ENCODE assay signal across 21 mouse cellular contexts in the genomic region with DNA sequence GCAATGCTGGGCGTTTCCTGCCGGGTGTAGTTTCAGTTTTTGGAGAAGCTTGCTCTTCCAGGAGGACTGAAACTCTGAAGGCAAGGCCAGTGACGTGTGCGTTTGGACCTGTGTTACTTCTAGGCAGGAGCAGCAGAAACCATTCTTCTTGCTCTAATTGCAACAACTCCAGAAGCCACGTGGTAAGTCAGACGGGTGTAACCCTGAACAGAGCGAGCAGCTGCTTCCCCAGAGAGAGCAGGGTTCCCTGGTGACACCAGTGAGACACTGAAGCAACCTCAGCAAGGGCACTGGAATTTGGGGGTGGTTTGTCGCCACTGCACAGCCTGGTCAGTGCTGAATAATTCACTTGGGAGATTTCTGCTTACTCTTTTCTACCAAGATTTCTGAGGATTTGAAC.
DNase-seq lines count a peak whose midpoint lies in the region; ATAC-seq and TF ChIP-seq lines count a peak whose summit lies in the region.
"Had no signal": no experiment of that assay in that cellular context is flagged by ENCODE, and none has a peak within 500 bp of the region (broad histone marks: within the 10 kb centered on the region; RNA-seq: fewer than 3 reads in every experiment).

No protein-coding gene starts in this region.

- dilution Hi-C loops in CH12.LX (cut with MboI; ENCODE audit: extremely low pct_ligation_motif_present, extremely low pct_unique_long_range_greater_than_20kb, low sequenced_read_pairs), result no loop called here

- peaks cover 3 to 12% of the 10 kb centered on the region in 2 experiments; a peak in 2 of 4 replicates for H3K4me1 ChIP-seq in CH12.LX (ENCODE audit: control insufficient read depth in 1 of 2, insufficient read depth in 2 of 2)
- H3K4me1 ChIP-seq in megakaryocyte, embryonic 14.5 days, result peaks cover 18% of the 10 kb centered on the region
- peaks cover 2% of the 10 kb centered on the region; the same call in 1 of the 2 replicates for H3K4me1 ChIP-seq in cerebellum, adult 2 months (ENCODE audit: control insufficient read depth, insufficient read depth, low read length)
- no peaks in the 10 kb centered on the region for H3K4me1 ChIP-seq in intestine, postnatal 0 days (replicated peaks; ENCODE audit: control insufficient read depth, insufficient read depth, low read length)

- no peak overlapping the region for H3K4me3 ChIP-seq in CH12.LX (replicated peaks in 1 of 3; ENCODE audit: low read depth in 2 of 3, low read length in 2 of 3, poor library complexity in 1 of 3)
- H3K4me3 ChIP-seq in megakaryocyte, embryonic 14.5 days (replicated peaks), result peak overlapping the region; percentile 85
- no peak overlapping the region for H3K4me3 ChIP-seq in cerebellum, adult 2 months (replicated peaks; ENCODE audit: insufficient read depth, low read depth, low read length)
- H3K4me3 ChIP-seq in intestine, postnatal 0 days (ENCODE audit: low read depth, low read length), result no peak overlapping the region
- H3K4me3 ChIP-seq: forebrain, embryonic 10.5 days; hindbrain, embryonic 10.5 days had no signal

- DNase-seq in heart, adult 18-20 months, result peak; percentile 30 to 43
- no peak for DNase-seq in heart, adult 8-10 months (ENCODE audit: low spot score)
- peak; percentile 16 for DNase-seq in 416B (ENCODE audit: low read depth)
- DNase-seq in CH12.LX (ENCODE audit: extremely low read depth), result no peak
- DNase-seq in cerebellum, adult 2 months, result no peak
- DNase-seq: cerebellum, adult 18-20 months; cerebellum, postnatal 36 days; gastrocnemius, postnatal 10 days; kidney, adult 11 months; kidney, postnatal 10 days; left cerebral cortex, postnatal 4 days; liver; lung, postnatal 10 days; right cerebral cortex, postnatal 4 days had no signal

- no peak for ATAC-seq in intestine, postnatal 0 days
- ATAC-seq: hindbrain, postnatal 0 days had no signal

- no peak for TF ChIP-seq EP300 in CH12.LX (IDR thresholded peaks at IDR 0.05; ENCODE audit: low read length)

- WGBS in cerebellum, adult 2 months, result 65% methylated on average over 8 of the region's 8 CpGs
- WGBS in intestine, postnatal 0 days, result 49% methylated on average over 8 of the region's 8 CpGs

- no peak for TF ChIP-seq POLR2A in CH12.LX (IDR thresholded peaks at IDR 0.05; ENCODE audit: low read depth, low read length)
- no peak for TF ChIP-seq POLR2A in cerebellum, adult 2 months (IDR thresholded peaks at IDR 0.05; ENCODE audit: borderline replicate concordance, insufficient read depth, low read length)

- no peaks in the 10 kb centered on the region for H3K79me2 ChIP-seq in CH12.LX (replicated peaks; ENCODE audit: control insufficient read depth, extremely low read depth, insufficient read depth, poor library complexity, severe bottlenecking)

- H3K9ac ChIP-seq in CH12.LX (ENCODE audit: insufficient read depth, low read depth), result no peak overlapping the region
- H3K9ac ChIP-seq in intestine, postnatal 0 days (ENCODE audit: low read depth, low read length), result no peak overlapping the region

- in situ Hi-C loops in CH12.LX (cut with MboI; ENCODE audit: low pct_ligation_motif_present, low pct_unique_long_range_greater_than_20kb, low sequenced_read_pairs), result no loop called here

- TF ChIP-seq CTCF in CH12.LX (conservative IDR thresholded peaks at IDR 0.05 in 1 of 2, IDR thresholded peaks at IDR 0.05 in 1 of 2; ENCODE audit: low read depth in 2 of 2, low read length in 2 of 2), result no peak
- no peak for TF ChIP-seq CTCF in cerebellum, adult 2 months (IDR thresholded peaks at IDR 0.05; ENCODE audit: borderline replicate concordance, insufficient read depth, low read depth, low read length)
- TF ChIP-seq CTCF in intestine, postnatal 0 days (IDR thresholded peaks at IDR 0.05; ENCODE audit: low read depth), result no peak

- H3K27ac ChIP-seq in CH12.LX (ENCODE audit: insufficient read depth, low read depth), result no peak overlapping the region
- no peak overlapping the region for H3K27ac ChIP-seq in cerebellum, adult 2 months (ENCODE audit: insufficient read depth, low read length)
- H3K27ac ChIP-seq in intestine, postnatal 0 days (ENCODE audit: low read depth, low read length), result no peak overlapping the region
- H3K27ac ChIP-seq: forebrain, embryonic 10.5 days; hindbrain, embryonic 10.5 days; hindbrain, postnatal 0 days; stomach, postnatal 0 days had no signal

- TF ChIP-seq RAD21 in CH12.LX (IDR thresholded peaks at IDR 0.05; ENCODE audit: low read depth, low read length), result no peak

- peaks cover 0 to 3% of the 10 kb centered on the region in 2 experiments for H3K36me3 ChIP-seq in CH12.LX (replicated peaks in 1 of 2; ENCODE audit: control insufficient read depth in 1 of 2, insufficient read depth in 1 of 2, low read length in 1 of 2)
- peaks cover 2% of the 10 kb centered on the region for H3K36me3 ChIP-seq in megakaryocyte, embryonic 14.5 days (replicated peaks; ENCODE audit: low read length)
- no peaks in the 10 kb centered on the region for H3K36me3 ChIP-seq in intestine, postnatal 0 days (ENCODE audit: control insufficient read depth, insufficient read depth)
- H3K36me3 ChIP-seq: forebrain, embryonic 10.5 days; hindbrain, embryonic 10.5 days had no signal

- peaks cover 10% of the 10 kb centered on the region for H3K9me3 ChIP-seq in CH12.LX (replicated peaks; ENCODE audit: low read length)
- H3K9me3 ChIP-seq in megakaryocyte, embryonic 14.5 days, result peaks cover 25% of the 10 kb centered on the region
- H3K9me3 ChIP-seq in intestine, postnatal 0 days (ENCODE audit: control insufficient read depth), result no peaks in the 10 kb centered on the region

- H3K4me2 ChIP-seq in CH12.LX (ENCODE audit: insufficient read depth, low read depth, poor library complexity, severe bottlenecking), result peak overlapping the region; percentile 34
- no peak overlapping the region for H3K4me2 ChIP-seq in intestine, postnatal 0 days (replicated peaks; ENCODE audit: low read depth)
- H3K4me2 ChIP-seq: midbrain, embryonic 11.5 days had no signal

- no peaks in the 10 kb centered on the region for H3K27me3 ChIP-seq in CH12.LX (replicated peaks)
- peaks cover 27% of the 10 kb centered on the region for H3K27me3 ChIP-seq in megakaryocyte, embryonic 14.5 days (replicated peaks)
- H3K27me3 ChIP-seq in cerebellum, adult 2 months (ENCODE audit: control insufficient read depth, insufficient read depth, low read length), result no peaks in the 10 kb centered on the region
- peaks cover 23% of the 10 kb centered on the region for H3K27me3 ChIP-seq in intestine, postnatal 0 days (replicated peaks; ENCODE audit: control insufficient read depth, insufficient read depth, low read length)

TF ChIP-seq in CH12.LX, 34 proteins besides CTCF, POLR2A, EP300 and RAD21:
- TF ChIP-seq MAX (IDR thresholded peaks at IDR 0.05; ENCODE audit: low read length) (peak; percentile 65; the same call in 1 of the 2 replicates), TCF12 (IDR thresholded peaks at IDR 0.05; ENCODE audit: low read depth, low read length) (no peak), ZNF384 (IDR thresholded peaks at IDR 0.05; ENCODE audit: low read depth, low read length) (no peak)

Comparison
In these comparisons a context has a peak if more than half of its experiments do, and no peak if none do; other contexts are left out.
1. DNase-seq: peak in heart, adult 18-20 months (2 of 2) and 416B (single experiment); none in heart, adult 8-10 months (single experiment), CH12.LX (single experiment) and cerebellum, adult 2 months (0 of 2).